Mouse (Mus musculus): ENCODE results near the gene Ccdc142.

Gene Ccdc142

DNA sequence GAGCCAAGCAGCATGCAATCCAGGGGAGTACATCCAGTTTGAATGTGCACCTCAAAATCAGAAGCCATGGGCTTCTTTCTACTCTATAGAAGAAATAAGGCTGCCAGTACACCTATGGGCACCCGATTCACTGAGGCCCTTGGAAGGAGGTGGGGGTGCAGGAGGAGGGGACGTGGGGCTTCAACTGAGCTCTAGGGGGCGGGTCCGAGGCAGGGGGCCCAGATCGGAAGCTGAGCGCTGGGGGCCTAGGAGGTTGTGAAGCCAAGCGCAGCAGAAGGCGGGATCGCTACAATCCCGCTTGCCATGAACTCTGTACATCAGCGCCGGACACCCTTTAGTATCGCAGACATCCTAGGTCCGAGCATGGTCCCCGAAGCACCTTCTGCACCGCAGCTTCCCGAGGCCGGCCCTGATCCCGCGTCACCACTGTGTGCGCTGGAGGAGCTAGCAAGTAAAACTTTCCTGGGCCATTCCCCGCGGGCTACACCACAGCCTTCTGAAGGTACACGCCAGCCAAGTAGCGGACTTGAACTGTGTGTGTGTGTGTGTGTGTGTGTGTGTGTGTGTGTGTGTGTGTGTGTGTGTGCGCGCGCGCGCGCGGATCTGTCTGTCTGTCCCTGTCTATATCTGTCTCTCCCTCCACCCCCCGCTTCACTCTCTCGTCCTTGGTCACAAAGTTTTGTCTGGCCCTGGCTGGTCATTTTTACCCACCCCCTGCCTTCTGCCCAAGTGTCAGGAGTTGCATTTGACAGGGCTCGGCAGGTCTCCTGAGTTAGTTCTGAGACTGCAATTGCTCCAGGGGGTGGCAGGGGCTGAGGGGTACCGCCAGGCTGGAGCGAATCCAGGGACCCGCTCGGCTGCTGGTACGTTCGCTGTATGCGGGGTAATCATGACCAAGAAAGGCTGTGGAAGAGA, 15.0 kb upstream of the Ccdc142 start, which contains the start of gene Lbx2:
Gene Lbx2, plus strand, starts transcription at position 247 of the 915 bp plus-strand sequence.
- DNase-seq (ENCODE audit: low spot score) = no peak

DNA sequence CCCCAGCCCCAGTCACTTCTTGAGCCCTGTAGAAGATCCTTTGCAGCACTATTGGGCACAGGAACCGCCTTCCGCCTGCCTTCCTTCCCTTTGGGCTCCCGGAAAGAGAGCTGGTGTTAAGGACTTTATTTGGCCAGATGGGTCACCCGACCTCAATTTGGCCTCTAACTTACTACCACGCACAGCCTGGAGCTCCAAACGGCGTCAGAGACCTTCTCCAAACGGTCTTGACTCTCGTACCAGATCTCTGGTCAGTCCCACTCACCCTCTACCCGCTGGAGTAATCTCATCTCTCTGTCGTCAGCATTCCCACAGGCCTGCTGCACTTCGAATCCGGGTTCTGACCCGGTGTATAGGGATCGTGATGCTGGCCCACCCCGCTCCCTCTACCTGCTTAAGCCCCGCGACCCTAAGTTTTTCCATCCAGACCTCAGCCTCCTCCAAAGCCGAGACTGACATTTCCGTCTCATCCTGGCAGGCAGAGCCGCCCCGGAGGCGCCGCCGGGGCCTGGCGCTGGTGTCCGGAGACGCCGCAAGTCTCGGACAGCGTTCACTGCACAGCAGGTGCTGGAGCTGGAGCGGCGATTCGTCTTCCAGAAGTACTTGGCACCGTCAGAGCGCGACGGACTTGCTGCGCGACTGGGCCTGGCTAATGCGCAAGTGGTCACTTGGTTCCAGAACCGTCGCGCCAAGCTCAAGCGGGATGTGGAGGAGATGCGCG, 14.0 kb upstream of the Ccdc142 start:
- DNase-seq (ENCODE audit: low spot score) = no peak

DNA sequence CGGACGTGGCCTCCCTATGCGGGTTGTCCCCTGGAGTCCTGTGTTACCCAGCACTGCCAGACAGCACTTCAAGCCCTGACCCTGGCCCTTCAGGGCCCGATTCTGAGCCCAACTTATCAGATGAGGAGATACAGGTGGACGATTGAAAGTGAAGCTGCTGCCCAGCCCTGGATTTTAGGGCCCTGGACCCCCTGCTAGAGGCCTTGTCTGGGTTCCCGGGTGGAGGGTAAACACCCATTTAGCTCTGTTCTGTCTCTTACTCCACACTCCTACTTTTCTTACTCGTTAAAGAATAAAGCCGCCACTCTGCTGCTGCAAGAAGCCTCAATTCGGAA, 13.5 kb upstream of the Ccdc142 start:
- no peak for DNase-seq (ENCODE audit: low spot score)

DNA sequence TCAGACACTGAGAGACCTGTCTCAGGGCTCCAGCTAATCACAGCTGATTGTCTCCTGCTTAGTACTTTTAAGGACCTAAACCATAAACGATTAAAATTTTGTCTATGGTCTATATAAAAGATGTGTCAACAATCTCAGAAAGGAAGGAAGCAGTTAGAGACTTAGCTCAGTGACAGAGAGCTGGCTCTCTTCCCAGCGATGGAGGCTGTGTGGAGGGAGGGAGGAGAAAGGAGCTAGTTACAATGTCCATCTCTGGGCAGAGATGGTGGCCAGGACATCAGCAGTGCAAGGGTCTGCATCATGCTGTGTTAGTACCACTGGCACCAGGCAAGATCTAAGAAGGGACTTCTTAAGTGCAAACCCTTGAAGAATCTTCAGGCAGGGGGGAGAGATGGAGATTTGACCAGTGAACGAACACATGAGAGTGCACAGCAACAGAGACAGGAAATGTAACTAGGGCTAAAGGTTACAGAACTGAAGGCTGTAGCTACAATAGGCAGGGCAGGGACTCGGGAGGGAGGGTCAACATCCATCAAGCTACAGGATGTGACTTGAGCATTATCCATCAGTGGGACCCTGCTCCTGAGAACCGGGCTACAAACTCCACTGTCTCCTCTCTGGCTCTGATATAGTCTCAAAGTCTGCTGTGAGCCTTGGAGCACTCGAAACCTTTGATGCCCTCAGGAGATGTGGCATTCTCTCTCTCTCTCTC, 8.8 kb upstream of the Ccdc142 start:
- no peak for DNase-seq (ENCODE audit: low spot score)

DNA sequence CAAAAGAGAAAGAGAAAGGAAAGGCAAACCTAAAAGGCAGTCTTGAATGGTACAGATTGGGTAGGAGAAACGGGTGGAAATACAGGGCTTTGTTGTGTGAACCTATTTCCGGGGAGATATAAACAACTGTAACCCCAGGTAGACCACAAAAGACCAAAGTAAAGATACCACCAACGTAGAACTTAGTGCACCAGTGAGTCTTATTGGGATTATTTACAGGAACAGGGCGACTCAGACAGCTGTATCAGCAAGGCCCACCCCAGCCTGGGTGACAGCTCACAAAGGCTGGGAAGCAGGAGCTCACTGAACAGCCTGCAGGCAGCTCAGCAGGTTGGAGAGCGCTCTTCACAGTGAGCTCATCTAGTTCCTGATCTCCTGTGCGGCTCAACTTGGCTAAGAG, 5.4 kb upstream of the Ccdc142 start:
- DNase-seq (ENCODE audit: low spot score) = no peak

DNA sequence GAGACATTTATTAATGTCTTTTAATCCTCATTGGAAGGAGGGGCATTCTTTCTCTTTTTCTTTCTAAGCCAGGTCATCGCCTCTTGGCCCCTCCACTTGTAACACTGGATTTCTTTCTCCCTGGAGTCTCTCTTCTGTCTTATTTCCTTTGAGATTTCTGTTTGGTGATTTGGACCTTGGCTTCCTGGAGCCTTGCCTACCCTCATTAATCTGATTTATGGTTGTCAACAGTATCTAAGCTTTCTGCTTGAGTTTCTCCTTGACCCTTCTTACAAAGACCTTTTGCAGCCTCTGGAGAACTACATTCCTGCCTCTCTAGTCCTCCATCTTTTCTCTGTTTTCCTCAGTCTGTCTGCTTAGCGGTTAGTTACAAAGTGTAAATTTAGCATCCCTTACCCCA, 3.0 kb upstream of the Ccdc142 start:
- no peak for DNase-seq (ENCODE audit: low spot score)

DNA sequence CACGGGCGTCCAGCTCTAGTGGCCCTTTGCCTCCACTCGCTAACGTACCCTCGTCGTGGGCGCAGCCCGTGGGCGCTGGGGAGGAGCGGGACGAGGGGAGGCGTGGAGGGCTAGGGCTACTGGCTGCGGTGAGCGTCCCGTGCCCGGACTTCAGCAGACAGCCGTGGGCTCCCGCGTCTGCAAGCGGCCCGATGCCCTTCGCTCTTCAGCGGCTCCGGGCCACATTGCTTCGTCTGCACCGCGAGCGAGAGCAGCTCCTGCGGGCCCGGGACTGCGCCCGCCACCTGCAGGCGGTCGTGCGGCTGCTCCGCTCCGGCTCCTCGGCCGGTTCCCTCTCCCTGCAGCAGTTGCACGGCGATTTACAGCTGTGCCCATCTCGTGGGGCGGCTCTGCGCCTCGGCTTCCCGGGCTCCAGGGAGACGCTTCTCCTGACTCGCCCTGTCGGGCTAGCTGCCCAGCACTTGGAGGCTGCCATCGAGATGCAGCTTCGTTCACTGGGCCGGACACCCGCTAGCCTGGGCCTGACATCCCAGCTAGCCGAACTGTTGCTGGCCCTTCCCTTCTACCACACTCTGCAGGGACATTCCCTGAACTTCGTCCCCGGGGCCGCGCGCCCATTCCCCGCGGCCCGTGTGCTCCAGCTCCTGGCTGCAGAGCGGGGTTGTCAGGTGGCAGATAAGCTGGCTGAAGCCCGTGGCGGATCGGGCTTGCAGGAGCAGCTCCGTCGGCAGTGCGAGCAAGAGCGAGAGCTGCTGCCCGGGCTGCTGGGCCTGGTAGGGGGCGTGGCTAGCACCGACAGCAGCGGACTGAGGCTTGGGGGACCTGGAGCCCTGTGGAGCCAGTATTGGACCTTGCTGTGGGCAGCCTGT, 521 bp downstream of the Ccdc142 start:
- DNase-seq (ENCODE audit: low spot score) = peak; percentile 62

DNA sequence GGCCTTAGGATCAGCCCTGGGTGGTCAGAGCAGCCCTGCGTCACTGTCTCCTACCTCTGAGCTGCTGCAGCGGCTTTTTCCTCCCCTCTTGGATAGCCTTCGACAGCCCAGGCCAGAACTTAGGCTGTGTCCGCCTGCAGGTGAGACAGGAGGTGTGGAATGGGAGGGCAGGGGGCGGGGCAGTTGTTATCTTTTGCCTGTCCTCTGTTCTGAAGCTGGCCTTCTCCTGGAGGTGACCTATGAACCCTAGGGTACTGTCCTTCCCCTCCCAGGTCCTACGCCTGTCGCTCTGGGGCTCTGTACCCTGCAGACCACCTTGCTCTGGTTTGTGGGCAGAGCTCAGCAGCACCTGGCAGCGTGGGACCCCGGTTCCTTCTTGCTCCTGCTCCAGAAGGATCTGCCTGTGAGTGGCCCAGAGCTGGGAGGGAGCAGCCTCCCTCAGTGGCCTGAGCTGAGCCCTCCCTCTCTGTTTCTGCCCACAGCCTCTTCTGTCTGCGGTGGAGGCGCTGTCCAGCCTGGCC, 1.8 kb downstream of the Ccdc142 start:
- DNase-seq (ENCODE audit: low spot score) = no peak

DNA sequence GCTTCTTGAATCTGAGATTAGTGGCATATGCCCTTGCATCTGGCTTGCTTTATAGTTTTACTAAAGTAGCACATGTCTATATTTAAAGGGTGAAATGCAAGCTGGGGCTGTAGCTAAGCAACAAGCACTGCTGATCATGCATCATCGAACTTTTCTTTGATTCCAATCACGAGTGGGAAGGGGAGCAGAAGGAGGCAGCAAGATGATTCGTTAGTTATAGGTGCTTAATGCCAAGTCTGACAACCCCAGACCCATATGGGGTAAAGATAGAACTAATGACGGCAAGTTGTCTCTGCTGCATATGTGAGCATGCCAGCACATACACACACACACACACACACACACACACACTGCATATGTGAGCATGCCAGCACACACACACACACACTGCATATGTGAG, 2.8 kb downstream of the Ccdc142 start:
- no peak for DNase-seq (ENCODE audit: low spot score)

DNA sequence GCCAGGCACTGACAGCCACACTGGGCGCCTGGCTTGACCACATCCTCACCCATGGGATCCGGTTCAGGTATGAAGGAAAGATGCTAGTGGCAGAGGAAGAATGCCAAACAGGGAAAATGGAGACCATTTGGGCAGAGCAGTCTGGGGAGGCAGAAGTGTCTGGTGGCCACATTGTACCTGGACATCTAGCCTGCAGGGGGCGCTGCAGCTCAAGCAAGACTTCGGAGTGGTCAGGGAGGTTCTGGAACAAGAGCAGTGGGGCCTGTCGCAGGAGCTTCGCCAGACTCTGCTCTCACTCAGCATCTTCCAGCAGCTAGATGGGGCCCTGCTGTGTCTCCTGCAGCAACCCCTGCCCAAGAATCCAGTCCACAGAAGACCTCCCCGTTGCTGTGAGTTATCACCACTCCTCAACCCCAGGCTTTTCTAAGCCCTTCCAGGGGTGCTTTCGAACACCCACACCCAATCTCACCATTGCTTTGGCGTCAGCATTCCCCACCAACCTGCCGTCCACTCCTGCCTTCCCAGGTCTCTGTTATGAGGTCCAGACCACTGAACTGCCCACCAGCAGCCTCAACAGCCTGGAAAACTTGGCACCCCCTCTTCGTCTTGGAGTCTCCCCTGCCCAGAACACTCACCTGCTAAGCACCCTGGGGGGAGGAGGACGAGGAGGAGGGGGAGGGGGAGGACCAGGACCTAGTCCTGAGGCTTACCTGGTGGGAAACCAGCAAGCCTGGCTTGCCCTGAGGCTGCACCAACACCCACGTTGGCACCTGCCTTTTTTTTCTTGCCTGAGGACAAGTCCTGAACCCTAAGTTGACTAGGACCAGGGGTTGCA, 6.4 kb downstream of the Ccdc142 start:
- DNase-seq (ENCODE audit: low spot score) = peak; percentile 83

DNA sequence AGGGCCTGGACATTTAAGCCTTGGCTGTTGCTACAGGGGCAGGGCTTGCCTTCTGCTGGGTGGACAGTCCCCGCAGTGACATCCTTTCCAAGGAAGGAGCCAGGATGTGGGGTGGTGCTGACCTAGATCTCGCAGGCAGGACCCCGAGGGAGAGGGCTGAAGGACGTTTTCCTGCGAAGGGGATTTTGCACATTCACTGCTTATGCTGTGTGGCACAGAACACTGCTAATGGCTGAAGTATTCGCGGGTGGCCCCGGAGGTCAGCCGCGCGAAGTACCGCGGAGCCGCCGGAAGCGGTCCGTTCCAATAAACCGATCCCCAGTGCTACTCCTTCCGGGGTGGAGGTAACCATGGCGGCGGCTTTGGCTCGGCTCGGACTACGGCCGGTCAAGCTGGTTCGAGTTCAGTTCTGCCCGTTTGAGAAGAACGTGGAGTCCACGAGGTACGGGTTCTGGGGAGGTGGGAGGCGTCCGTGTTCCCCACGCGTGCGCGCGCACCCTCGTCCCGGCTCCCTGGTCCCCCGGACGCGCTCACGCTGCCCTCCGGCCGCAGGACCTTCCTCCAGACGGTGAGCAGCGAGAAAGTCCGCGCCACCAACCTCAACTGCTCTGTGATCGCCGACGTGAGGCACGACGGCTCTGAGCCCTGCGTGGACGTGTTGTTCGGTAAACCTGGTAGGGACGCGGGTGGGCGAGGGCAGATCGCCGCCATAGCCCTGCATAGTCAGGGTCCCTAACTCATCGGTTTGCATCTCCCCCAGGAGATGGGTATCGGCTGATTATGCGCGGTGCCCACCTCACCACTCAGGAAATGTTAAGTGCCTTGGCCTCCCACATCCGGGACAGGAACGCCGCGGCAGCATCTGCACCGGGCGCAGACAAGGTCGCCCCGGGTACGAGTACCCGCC, 7.6 kb downstream of the Ccdc142 start, which contains the start of gene Mrpl53:
Gene Mrpl53, plus strand, starts transcription at position 279 of the 907 bp plus-strand sequence.
- DNase-seq (ENCODE audit: low spot score) = no peak

DNA sequence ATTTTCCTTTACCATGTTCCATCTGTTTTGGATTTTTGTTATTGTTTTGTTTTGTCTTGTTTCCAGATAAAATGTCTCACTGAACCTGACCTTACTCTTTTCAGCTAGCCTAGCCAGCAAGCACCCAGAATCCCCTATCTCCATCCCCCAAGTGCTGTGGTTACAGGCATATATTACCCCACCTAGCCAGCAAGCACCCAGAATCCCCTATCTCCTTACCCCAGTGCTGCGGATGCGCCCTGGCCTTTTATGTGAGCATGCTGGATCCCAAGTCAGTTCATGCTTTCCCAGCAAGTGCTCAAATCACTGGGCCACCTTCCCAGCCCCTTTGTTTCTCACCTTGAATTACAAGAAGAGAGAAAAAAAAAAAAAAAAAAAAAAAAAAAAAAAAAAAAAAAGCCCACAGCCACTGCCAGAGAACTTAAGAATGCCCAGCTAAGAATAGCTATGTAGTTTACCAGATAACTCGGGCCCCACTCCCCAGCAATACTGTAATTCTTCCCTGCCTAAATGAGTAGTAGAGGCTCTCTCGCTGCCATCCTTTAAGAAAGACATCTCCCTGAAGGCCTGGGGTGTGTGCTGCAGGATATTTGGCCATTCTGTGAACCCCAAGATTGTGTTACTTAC, 10.2 kb downstream of the Ccdc142 start:
- DNase-seq (ENCODE audit: low spot score) = no peak

DNA sequence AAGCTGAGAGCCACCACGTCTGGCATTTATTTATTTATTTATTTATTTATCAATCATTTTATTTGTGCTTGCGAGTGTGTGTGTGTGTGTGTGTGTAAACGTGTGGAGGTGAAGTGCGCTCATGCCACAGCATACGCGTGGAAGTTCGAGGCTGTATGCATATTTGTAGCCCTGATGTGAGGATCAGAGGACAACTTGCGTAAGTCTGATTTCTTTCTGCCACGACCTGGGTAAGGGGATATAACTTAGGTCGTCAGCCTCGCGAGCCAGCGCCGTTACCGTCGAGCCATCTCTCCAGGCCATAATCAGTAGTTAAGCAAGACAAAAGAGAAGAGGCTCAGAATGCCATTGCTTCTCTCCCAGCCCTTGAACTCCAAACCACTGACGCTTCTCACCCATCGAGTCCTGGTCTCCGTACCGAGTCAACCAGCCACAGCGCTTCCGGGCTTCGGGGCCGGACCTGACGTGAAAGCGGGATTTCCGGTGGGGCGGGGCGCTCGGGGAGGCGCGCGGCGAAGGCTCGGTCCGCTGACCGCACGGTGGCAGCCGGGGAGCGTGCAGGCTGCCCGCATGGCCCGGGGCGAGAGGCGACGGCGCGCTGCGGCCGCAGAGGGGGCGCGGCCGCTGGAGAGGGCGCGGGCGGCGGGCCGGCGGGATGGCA, 13.7 kb downstream of the Ccdc142 start, which contains the start of gene Mogs:
Gene Mogs, plus strand, starts transcription at position 486 of the 661 bp plus-strand sequence.
- peak; percentile 86 for DNase-seq (ENCODE audit: low spot score)

DNA sequence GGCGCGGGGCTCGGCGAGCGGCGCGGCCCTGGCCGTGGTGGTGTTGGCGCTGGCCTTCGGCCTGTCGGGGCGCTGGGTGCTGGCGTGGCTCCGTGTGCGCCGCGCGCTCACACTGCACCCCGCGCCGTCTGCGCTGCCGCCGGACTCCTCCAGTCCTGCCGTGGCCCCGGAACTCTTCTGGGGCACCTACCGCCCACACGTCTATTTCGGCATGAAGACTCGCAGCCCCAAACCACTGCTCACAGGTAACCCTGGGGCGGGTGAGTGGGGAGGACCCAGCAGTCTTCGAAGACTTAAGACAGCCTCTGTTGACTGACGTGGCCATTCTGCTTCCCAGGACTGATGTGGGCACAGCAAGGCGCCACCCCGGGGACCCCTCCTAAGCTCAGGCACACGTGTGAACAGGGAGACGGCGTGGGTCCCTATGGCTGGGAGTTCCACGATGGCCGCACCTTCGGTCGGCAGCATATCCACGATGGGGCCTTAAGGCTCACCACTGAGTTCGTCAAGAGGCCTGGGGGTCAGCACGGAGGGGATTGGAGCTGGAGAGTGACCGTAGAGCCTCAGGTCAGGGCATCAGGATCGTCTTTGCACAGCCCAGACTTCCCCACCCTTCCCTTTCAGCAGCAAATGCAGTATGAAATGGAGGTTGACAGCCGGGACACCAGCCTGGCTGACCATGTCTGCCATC, 14.4 kb downstream of the Ccdc142 start:
- DNase-seq (ENCODE audit: low spot score) = no peak

DNA sequence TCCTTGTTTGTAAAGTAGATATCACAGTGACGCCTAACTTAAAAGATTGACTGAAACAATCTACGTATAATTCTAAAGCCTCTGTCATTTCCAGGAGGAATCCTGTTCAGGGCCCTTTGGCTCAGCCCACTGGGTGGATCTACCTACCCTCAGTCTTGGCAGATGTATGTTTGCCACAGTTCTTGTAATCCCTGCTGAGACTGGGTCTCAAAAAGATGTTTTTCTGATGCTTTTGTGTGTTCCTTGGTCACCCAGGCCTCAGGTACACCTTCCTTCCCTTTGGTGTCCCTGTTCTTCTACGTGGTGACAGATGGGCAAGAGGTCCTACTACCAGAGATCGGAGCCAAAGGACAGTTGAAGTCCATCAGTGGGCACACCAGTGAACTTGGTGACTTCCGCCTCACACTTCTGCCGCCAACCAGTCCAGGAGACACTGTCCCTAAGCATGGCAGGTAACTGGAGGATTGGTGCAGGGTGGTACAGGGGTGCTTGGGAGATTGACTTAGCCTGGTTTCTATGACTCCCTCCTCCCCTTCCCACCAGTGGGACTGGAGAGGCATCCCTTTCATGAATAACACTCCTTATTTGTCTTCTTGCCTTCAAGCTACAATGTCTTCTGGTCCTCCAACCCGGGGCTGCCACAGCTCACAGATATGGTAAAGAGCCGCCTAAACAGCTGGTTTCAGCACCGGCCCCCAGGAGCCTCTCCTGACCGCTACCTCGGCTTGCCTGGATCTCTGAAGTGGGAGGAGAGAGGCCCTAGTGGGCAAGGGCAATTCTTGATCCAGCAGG, 15.2 kb downstream of the Ccdc142 start:
- DNase-seq (ENCODE audit: low spot score) = no peak

DNA sequence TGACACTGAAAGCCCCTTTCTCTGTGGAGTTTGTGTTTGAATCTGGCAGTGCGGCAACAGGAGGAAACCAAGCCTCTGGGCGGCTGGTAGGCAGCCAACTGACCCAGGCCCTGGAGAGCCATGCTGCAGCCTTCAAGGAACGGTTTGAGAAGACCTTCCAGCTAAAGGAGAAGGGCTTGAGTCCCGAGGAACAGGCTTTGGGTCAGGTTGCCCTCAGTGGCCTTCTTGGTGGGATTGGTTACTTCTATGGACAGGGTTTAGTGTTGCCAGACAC, 15.7 kb downstream of the Ccdc142 start:
- no peak for DNase-seq (ENCODE audit: low spot score)

DNA sequence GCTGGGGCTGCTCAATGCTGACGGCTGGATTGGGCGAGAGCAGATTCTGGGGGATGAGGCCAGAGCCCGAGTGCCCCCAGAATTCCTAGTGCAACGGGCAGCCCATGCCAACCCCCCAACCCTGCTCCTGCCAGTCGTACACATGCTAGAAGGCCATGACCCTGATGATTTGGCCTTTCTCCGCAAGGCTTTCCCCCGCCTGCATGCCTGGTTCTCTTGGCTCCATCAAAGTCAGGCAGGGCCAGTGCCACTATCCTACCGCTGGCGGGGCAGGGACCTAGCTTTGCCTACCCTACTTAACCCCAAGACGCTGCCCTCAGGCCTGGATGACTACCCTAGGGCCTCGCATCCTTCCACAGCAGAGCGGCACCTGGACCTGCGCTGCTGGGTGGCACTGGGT, 16.2 kb downstream of the Ccdc142 start:
- DNase-seq (ENCODE audit: low spot score) = no peak

Data from c-Kit-positive CD71-positive TER-119-positive erythroid progenitor cells, embryonic 14.5 days (primary cell).